Mouse (Mus musculus) forebrain, embryonic 15.5 days (tissue): Measurements from ENCODE around the gene Hpd. TPM values are rescaled to one million over a fixed set of nuclear protein-coding genes. Genes with fewer than 3 reads are reported as not detected.

Experiments used
- ATAC-seq: fragments of 200-750 bp; cut with Nextera tagmentation; replicated peaks from 2 replicates; pipeline ENCODE4 v1.8.0; 2017; ENCODE audit warnings: mild to moderate bottlenecking, moderate TSS enrichment, moderate library complexity
- H3K27ac ChIP-seq: fragments of 300-500 bp; sonication (generic); replicated peaks from 2 replicates; pipeline ENCODE4 v1.5.1; 2015; ENCODE audit warnings: mild to moderate bottlenecking, inconsistent platforms
- H3K27me3 ChIP-seq: fragments of 300-500 bp; sonication (generic); 2 replicates; pipeline ENCODE4 v1.6.1; 2015; ENCODE audit warnings: inconsistent platforms
- H3K36me3 ChIP-seq: fragments of 300-500 bp; sonication (generic); 2 replicates; pipeline ENCODE4 v1.6.1; 2015; ENCODE audit warnings: mild to moderate bottlenecking, inconsistent platforms
- H3K4me1 ChIP-seq: fragments of 300-500 bp; sonication (generic); 2 replicates; pipeline ENCODE4 v1.6.1; 2015; ENCODE audit warnings: inconsistent platforms
- H3K4me2 ChIP-seq: fragments of 300-500 bp; sonication (generic); replicated peaks from 2 replicates; pipeline ENCODE4 v1.6.1; 2015; ENCODE audit warnings: mild to moderate bottlenecking, inconsistent platforms
- H3K4me3 ChIP-seq: fragments of 300-500 bp; sonication (generic); 2 replicates; pipeline ENCODE4 v1.5.1; 2015; ENCODE audit warnings: mild to moderate bottlenecking, inconsistent platforms
- H3K9ac ChIP-seq: fragments of 300-500 bp; sonication (generic); replicated peaks from 2 replicates; pipeline ENCODE4 v1.6.1; 2015; ENCODE audit warnings: mild to moderate bottlenecking, inconsistent platforms
- H3K9me3 ChIP-seq: fragments of 300-500 bp; sonication (generic); 2 replicates; pipeline ENCODE4 v1.6.1; 2016; ENCODE audit warnings: inconsistent platforms
- WGBS: fragments of 180-500 bp; shearing (Covaris S2); methylation state at CpG from one replicate; pipeline ENCODE4 v1.1.7; 2015; ENCODE audit warnings: mixed read lengths; 5-methylcytosine and 5-hydroxymethylcytosine counted together
- polyA plus RNA-seq: library from polyadenylated mRNA; unstranded; fragments of >200 nt; fragmentation: Nextera tagmentation; extraction: Ambion mirVana; gene quantifications from 2 replicates; pipeline ENCODE4 v1.2.1, GENCODE M21; 2015

Gene Hpd
- polyA plus RNA-seq, 1 experiment from 2014 or later = not detected

DNA sequence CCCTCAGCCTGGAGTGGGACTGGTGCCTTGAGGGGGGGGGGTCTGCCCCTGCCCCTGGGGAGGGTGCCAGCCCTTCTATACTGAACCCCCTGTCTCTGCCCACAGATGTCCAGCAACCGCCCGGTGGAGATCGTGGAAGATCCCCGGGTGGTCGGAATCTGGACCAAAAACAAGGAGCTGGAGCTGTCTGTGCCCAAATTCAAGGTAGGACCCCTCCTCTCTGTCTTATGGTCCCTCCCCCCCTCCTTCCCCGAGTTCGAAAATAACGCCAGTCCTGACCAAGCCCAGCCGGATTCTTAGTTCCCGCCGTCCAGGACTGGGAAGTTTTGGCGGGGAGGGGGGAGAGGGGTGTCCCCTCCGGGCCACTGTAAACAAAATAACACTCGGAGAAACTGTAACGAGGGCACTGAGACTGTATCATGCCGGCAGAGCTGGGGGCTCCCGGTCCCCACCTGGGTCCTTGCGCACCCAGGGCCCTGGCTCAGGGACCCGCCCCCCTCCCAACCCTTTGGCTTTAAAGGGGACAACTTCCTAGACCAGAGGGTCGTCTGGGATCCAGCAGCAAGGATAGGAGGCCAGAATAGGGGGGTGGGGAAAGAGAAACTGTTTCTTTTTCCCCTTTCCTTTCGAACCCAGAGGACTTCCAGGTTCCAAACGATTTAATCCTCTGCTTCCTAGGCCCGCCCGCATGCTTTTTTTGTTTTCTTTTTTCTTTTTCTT is 39.1 kb downstream of the Hpd start:
- peak overlapping the region; percentile 99 for H3K9ac ChIP-seq
- peaks cover 38% of the 10 kb centered on the region for H3K4me1 ChIP-seq
- H3K4me2 ChIP-seq = peak overlapping the region; percentile 98
- H3K27ac ChIP-seq = peak overlapping the region; percentile 100
- 0% methylated on average over 24 of the region's 24 CpGs for WGBS
- H3K4me3 ChIP-seq = peak overlapping the region; percentile 94
- H3K9me3 ChIP-seq = no peaks in the 10 kb centered on the region
- ATAC-seq = no peak
- H3K36me3 ChIP-seq = peaks cover 20% of the 10 kb centered on the region
- no peaks in the 10 kb centered on the region for H3K27me3 ChIP-seq

DNA sequence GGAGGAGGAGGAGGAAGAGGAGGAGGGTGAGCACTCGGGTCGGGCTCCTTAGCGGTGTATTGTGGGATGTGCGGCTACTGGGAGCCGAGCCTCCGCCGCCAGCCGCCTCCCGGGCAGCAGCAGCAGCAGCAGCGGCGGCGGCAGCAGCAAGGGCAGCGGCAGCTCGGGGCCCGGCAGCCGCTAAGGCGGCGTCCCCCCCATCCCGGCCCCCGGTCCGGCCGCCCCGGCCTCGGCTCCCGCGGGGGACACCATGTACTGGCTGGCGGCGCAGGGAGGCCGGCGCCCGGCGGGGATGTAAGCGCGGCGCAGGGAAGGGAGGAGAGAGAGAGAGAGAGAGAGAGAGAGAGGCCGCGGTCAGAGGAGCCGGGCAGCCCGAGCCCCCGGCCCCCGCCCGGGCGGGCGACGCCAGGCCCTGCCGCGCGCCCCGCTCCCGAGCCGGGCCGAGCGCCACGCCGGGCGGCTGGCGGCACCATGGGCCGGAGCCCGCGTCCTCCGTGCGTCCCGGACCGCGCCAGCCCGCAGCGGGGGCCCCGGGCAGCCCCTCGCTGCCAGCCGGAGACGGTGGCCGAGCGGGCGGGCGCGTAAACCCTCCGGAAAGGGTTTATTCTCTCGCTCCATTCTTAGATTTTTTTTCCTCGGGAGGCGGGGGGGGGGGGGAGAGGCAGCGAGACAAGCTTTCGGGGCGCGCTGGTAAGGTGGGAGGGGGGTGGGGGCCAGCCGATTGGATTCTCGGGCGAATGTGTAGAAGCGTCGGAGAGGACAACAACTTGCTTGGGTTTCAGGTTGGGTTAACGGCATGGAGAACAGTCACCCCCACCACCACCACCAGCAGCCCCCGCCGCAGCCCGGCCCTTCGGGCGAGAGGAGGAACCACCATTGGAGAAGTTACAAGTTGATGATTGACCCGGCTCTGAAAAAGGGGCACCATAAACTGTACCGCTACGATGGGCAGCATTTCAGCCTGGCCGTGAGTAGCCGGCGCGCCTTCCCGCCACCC is 40.1 kb downstream of the Hpd start, which contains the start of gene Setd1b:
Gene Setd1b, plus strand, starts transcription at position 33 of the 997 bp plus-strand sequence.
- ATAC-seq = 0 out of 2 replicates have a peak, but pooled peaks have one; percentile 3
- Histone ChIP-seq H3K4me1 (peaks cover 39% of the 10 kb centered on the region), H3K4me3 (peak within 1 kb of the TSS; percentile 94), H3K27me3 (no peaks in the 10 kb centered on the region), H3K9ac (peak within 1 kb of the TSS; percentile 99), H3K9me3 (no peaks in the 10 kb centered on the region), H3K4me2 (peak within 1 kb of the TSS; percentile 98), H3K27ac (peak within 1 kb of the TSS; percentile 100), H3K36me3 (peaks cover 11% of the 10 kb centered on the region)
- WGBS = under 1% methylated on average over 61 of the region's 103 CpGs

DNA sequence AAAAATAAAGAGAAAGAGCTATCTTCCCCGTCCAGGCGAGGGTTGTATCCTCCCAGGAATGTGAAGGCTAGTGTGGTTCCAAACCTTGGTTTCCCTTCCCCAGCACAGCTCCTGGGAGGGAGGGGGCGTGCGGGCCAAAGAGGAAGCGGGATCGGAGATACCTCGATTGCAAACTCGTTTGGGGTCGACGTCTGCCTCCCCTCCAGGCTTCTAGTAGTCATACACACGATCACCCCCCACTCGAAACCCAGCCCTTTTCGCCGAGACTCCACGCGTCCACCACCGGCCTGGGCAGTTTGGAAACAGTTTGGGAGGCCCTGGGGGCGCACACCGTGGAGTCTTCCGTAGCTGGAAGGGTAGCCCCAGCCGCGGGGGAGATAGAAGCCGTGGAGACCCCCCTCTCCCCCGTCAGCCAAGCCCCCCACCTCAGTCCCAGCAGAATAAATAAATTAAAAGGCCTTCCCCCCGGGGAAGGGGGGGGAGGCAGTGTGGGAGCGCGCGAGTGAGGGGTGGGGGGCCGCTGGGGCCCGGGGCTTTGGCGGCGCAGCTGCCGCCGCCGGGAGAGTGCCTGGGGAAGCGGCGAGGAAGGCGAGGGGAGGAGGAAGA is 40.9 kb downstream of the Hpd start:
- peak overlapping the region; percentile 94 for H3K4me3 ChIP-seq
- peaks cover 44% of the 10 kb centered on the region for H3K4me1 ChIP-seq
- under 1% methylated on average over 38 of the region's 38 CpGs for WGBS
- H3K4me2 ChIP-seq = peak overlapping the region; percentile 98
- H3K27me3 ChIP-seq = no peaks in the 10 kb centered on the region
- ATAC-seq = peak; percentile 21
- H3K9me3 ChIP-seq = no peaks in the 10 kb centered on the region
- 0 out of 2 replicates have a peak, but pooled peaks cover 3% of the 10 kb centered on the region for H3K36me3 ChIP-seq
- H3K27ac ChIP-seq = peak overlapping the region; percentile 100
- H3K9ac ChIP-seq = peak overlapping the region; percentile 99

DNA sequence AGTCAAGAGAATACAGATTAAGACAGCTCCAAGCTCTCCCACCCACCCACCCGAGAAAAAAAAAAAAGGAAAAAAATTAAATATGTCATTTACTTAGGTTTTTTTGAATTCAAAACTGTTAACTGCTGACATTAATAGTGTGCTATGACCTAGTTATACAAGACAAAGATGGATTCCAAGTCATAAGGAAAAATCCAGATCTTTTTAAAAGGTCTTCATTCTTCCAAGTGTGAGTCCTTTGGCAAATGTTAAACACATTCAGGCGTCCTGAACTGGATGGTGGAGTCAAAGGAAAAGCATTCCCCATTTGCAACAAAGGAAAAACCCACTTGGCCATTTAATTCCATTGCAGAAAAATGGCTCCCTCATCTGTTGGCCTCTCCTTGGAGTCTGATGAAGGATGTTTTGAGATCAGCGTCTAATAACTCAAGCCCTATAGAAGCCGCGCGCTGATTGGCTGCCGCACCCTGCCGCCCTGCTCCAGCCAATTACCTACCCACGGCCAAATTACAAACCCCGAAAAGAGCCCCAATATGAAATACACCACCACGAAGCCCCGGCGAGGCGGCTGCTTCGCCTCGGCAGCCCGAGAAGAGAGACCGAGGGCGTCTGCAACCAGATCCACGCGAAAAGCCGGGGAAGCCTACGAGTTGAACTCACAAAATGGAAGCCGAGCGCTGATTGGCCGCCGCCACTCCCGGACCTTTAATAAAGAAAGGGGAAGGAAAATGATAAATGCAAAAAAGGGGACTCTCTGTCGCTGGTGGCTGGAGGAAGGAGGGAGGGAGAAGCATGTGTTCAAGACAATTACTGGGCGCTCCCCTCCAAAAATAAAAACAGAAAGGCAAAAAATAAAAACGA is 41.6 kb downstream of the Hpd start:
- WGBS = under 1% methylated on average over 31 of the region's 31 CpGs
- peak; percentile 78 for ATAC-seq
- H3K4me2 ChIP-seq = peak overlapping the region; percentile 98
- no peaks in the 10 kb centered on the region for H3K27me3 ChIP-seq
- peak overlapping the region; percentile 100 for H3K27ac ChIP-seq
- H3K36me3 ChIP-seq = no peaks in the 10 kb centered on the region
- H3K9me3 ChIP-seq = no peaks in the 10 kb centered on the region
- peak overlapping the region; percentile 94 for H3K4me3 ChIP-seq
- peak overlapping the region; percentile 99 for H3K9ac ChIP-seq
- H3K4me1 ChIP-seq = peaks cover 44% of the 10 kb centered on the region

DNA sequence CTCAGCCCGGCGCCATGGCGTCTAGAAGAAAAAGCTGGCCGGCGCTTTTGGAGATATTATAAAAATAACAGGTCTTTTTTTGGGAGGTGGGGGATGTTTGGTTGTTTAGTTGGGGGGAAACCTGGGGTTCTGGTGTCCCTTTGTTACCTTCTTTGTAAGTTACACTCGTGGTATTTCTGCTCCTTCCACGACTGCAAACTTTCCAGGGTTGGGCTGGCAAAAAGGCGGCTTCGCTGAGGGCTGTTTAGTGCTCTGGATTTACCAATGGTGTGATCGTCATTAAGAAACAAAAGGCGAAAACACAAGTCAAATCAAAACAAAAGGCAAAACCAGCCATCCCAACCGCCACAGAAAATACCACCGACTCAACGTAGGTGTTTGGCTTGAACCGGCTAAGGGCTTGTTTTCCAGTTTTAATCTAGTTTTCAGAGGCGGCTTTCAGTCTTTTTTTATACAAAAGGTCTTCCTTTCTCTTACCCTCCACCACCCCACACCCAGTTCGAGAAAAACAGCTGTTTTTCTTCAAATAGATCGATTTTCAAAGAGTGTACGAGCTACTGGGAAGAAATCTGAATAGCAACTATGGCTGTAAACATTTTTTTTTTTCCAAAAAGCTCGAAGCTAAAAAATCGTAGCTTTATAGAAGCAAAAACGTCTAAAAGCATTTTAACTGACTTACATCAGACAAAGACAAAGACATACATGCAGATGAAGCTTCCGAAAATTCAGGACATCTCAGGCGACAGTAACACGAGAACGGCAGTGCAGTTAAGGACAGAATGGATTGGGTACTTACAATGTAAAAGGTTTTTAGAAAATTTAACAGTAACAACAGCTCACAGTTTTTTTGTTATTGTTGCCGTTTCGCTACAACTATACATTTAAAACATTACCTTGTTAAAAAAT is 42.6 kb downstream of the Hpd start:
- Histone ChIP-seq H3K27ac (peak overlapping the region; percentile 100), H3K27me3 (no peaks in the 10 kb centered on the region), H3K4me2 (peak overlapping the region; percentile 98), H3K4me3 (peak overlapping the region; percentile 94), H3K36me3 (peaks cover 2% of the 10 kb centered on the region; the same call in 1 of the 2 replicates), H3K9me3 (no peaks in the 10 kb centered on the region), H3K4me1 (peaks cover 44% of the 10 kb centered on the region), H3K9ac (peak overlapping the region; percentile 99)
- no peak for ATAC-seq
- under 1% methylated on average over 28 of the region's 28 CpGs for WGBS

DNA sequence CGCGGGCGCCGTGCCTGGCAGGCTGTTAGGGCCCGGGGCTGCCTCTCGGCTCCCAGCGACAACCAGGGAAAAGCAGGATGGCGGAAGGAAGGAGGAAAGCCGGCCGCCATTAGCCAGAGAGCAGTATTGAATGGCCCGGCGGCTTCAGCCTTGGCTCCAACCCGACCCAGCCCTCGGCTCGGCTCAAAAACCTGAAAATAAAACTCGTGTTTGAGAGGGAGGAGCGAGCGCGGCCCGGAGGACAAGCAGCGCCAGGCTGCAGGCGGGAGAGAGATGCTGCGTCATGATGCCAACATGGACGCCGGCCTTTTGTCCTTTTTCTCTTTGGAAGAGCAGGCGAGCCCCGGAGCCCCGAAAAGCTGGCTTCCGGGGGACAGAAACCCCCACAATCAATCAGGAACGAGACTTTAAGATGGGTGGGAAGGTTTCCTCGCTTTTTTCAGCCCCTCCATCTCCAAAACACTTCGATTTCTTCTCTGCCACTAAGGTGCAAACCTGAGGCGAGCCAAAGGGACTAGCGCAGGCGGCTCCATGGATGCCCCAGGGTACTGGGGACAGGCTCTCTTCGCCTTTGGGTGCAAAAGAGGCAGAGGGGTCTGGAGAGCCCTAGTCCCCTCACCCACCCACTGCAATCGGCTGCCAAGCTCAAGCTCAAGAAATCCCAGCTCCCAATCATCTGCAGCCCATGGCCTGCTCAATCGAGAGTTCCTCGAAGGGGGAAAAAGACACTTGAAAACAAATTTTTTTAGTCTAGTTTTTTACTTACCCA is 43.4 kb downstream of the Hpd start:
- Histone ChIP-seq H3K36me3 (peaks cover 4% of the 10 kb centered on the region; the same call in 1 of the 2 replicates), H3K9ac (peak overlapping the region; percentile 99), H3K4me2 (peak overlapping the region; percentile 98), H3K27ac (peak overlapping the region; percentile 100), H3K4me3 (peak overlapping the region; percentile 94), H3K9me3 (no peaks in the 10 kb centered on the region), H3K27me3 (no peaks in the 10 kb centered on the region), H3K4me1 (peaks cover 44% of the 10 kb centered on the region)
- under 1% methylated on average over 39 of the region's 39 CpGs for WGBS
- no peak for ATAC-seq

DNA sequence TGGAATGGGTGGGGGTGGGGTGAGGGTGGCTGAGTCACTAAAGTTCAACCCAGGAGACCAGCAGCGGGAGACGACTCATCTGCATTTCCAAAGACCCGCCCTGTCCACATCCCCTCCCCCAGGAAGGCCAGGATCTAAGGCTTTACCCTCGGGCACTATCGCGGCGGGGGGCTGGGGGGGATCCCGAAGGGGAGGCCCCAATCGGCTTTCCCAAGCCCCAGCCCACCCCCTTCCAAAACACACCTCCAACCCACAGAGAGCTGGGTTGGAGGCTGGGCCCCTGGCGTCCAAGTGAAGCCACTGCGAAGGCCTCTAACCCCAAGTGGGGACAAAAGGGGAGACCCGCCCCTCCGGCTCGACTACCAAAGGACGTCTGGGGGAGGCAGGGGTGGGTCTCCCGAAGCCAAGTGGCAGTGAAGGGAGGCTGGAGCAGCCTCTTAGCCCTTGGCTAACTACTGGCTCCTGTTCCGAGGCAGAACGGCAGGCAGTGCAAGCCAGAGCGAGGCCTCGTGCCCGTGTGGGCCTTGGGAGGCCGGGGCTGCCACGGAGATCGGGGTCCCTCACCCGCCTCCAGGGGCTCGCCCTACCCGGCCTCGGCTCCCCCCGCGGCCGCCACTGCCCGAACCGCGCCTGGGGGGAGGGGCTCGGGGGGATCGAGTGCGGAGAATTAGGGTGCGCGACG is 44.2 kb downstream of the Hpd start:
- Histone ChIP-seq H3K4me1 (peaks cover 46% of the 10 kb centered on the region), H3K27me3 (no peaks in the 10 kb centered on the region), H3K4me2 (peak overlapping the region; percentile 98), H3K9ac (peak overlapping the region; percentile 99), H3K36me3 (peaks cover 4% of the 10 kb centered on the region; the same call in 1 of the 2 replicates), H3K27ac (peak overlapping the region; percentile 100), H3K9me3 (no peaks in the 10 kb centered on the region), H3K4me3 (peak overlapping the region; percentile 94)
- peak; percentile 6; the same call in 1 of the 2 replicates for ATAC-seq
- under 1% methylated on average over 31 of the region's 40 CpGs for WGBS

DNA sequence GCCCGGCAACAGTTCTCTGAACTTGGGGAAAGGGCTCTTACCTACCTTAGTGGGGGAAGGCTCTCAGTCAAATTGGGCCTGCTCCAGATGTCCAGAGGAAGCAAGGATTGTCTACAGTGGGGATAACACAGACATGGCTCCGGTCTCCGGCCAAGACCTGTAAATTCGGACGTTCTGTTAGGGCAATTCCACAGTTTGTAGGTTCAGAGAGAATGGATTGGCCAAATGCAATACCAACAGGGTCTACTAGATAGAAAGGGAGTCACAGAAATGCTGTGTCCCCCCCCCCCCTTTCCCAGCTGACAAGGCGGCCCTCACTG is 44.7 kb downstream of the Hpd start:
- ATAC-seq = no peak
- peak overlapping the region; percentile 100 for H3K27ac ChIP-seq
- peaks cover 51% of the 10 kb centered on the region for H3K4me1 ChIP-seq
- H3K9ac ChIP-seq = peak overlapping the region; percentile 99
- peaks cover 4% of the 10 kb centered on the region; the same call in 1 of the 2 replicates for H3K36me3 ChIP-seq
- peak overlapping the region; percentile 94 for H3K4me3 ChIP-seq
- H3K9me3 ChIP-seq = no peaks in the 10 kb centered on the region
- peak overlapping the region; percentile 98 for H3K4me2 ChIP-seq
- H3K27me3 ChIP-seq = no peaks in the 10 kb centered on the region
- 2% methylated on average over 6 of the region's 6 CpGs for whole genome bisulfite sequencing

DNA sequence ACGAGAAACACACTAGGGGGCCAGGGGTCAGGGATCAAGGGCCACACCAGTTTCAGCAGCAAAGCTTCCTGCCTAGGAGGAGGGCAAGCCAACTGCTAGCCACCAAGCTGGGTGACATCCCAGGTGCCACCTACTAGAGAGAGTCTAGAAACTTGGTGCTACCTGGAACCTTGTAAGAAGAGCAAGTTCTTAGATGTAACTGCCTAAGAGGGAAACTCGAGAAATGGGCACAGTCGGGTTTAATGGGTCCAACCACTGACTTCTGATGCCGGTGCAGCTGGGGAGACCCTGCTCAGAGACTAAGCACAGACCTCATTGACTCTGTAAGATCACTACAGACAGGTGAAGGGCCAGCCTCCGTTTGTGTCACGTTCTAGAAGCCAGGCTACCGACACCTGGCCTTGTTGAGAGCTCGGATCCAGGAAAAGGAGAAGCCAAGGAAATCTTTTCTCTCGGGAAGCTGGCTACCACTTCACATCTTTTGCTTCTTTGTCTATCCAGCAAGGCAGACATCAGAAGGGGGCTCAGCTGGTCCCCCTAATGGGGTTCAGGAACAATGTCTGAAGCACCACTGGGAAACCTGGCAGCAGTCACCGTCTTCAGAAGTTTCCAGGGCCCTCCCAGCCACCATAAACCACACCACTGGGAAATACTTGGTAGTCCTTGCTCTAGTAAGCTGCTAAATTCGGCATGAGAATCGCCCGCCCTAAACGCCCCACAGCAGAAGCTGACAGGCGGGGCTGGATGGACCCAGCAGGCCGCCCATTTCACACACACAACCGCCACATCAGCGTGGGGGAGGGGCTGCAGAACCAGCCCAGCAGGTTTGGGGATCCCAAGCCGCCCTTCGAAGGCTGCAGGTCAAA is 45.2 kb downstream of the Hpd start:
- Histone ChIP-seq H3K27me3 (no peaks in the 10 kb centered on the region), H3K9me3 (no peaks in the 10 kb centered on the region), H3K4me1 (peaks cover 57% of the 10 kb centered on the region), H3K4me3 (peak overlapping the region; percentile 94), H3K36me3 (peaks cover 4% of the 10 kb centered on the region; the same call in 1 of the 2 replicates), H3K27ac (peak overlapping the region; percentile 100), H3K4me2 (peak overlapping the region; percentile 98), H3K9ac (peak overlapping the region; percentile 99)
- WGBS = 1% methylated on average over 20 of the region's 20 CpGs
- ATAC-seq = no peak
